Mouse (Mus musculus) spleen, adult 2 months (tissue): ENCODE results near the gene Castor1. TPM values are rescaled to one million over a fixed set of nuclear protein-coding genes. Genes with fewer than 3 reads are reported as not detected.

Source experiments
- DNase-seq, 2 experiments: peaks; one replicate each; pipeline versions ENCODE4 v3.0.0 to v3.0.0-alpha.2; 2012 to 2021; ENCODE audit warnings: low spot score in 2 of 2, low read depth in 1 of 2
- H3K27ac ChIP-seq: fragments of 200-500 bp; 2 replicates; pipeline ENCODE4 v1.5.1; 2012; ENCODE audit warnings: low read length, inconsistent platforms; ENCODE audit not compliant: insufficient read depth
- H3K27me3 ChIP-seq: fragments of 200-500 bp; 2 replicates; pipeline ENCODE4 v1.6.1; 2012; ENCODE audit warnings: mild to moderate bottlenecking, moderate library complexity, low read length, inconsistent platforms; ENCODE audit not compliant: control insufficient read depth, insufficient read depth
- H3K36me3 ChIP-seq: fragments of 200-500 bp; 2 replicates; pipeline ENCODE4 v1.6.1; 2012; ENCODE audit warnings: mild to moderate bottlenecking, low read length, inconsistent platforms; ENCODE audit not compliant: control insufficient read depth, insufficient read depth
- H3K4me1 ChIP-seq: fragments of 200-500 bp; 2 replicates; pipeline ENCODE4 v1.6.1; 2011; ENCODE audit warnings: inconsistent platforms; ENCODE audit not compliant: control insufficient read depth, insufficient read depth, insufficient read length
- H3K4me3 ChIP-seq: fragments of 200-500 bp; 2 replicates; pipeline ENCODE4 v1.5.1; 2011; ENCODE audit warnings: mild to moderate bottlenecking, inconsistent platforms; ENCODE audit not compliant: insufficient read depth, insufficient read length; ENCODE audit errors: extremely low read depth
- CTCF ChIP-seq: fragments of 200-500 bp; IDR thresholded peaks from 2 replicates; pipeline ENCODE4 v1.5.1; 2011; ENCODE audit warnings: mild to moderate bottlenecking, inconsistent platforms; ENCODE audit not compliant: insufficient read depth, insufficient read length, insufficient replicate concordance; ENCODE audit errors: extremely low read depth
- POLR2A ChIP-seq: fragments of 200-500 bp; IDR thresholded peaks from 2 replicates; pipeline ENCODE4 v1.6.1; 2011; ENCODE audit warnings: low read depth, low read length, inconsistent platforms
- WGBS: fragments of 180-500 bp; shearing (Covaris S2); methylation state at CpG from one replicate; pipeline ENCODE4 v1.1.7; 2018; 5-methylcytosine and 5-hydroxymethylcytosine counted together
- polyA plus RNA-seq: library from polyadenylated mRNA; depleted of rRNA; stranded (reverse); fragments of >200 nt; gene quantifications from 2 replicates; pipeline ENCODE4 v1.2.3, GENCODE M21; 2012

Gene Castor1
- polyA plus RNA-seq, 1 experiment = 9.9 TPM

DNA sequence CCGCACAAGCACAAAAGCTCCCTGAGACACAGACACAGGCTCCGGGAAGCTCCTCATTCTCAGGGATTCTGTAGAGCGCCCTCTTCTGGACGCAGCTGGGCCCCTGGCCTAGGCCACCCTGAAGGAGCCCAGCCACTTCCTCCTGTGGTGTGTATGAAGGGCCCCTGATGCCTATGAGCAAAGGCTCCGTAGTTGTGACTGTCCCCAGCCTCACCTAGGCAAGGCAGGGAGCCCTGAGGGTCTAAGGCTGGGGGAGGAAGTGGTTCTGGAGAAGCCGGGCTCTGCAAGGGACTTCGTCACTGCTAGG lies 43.1 kb downstream of the Castor1 start:
- Histone ChIP-seq H3K36me3 (no peaks in the 10 kb centered on the region), H3K4me1 (peaks cover 17% of the 10 kb centered on the region; the same call in 1 of the 2 replicates), H3K4me3 (no peak overlapping the region), H3K27me3 (no peaks in the 10 kb centered on the region), H3K27ac (no peak overlapping the region)
- peak in 1 of 2 experiments; percentile 51 for DNase-seq
- TF ChIP-seq CTCF (peak; percentile 61; the same call in 1 of the 2 replicates), POLR2A (no peak)
- WGBS = 16% methylated on average over 7 of the region's 7 CpGs

DNA sequence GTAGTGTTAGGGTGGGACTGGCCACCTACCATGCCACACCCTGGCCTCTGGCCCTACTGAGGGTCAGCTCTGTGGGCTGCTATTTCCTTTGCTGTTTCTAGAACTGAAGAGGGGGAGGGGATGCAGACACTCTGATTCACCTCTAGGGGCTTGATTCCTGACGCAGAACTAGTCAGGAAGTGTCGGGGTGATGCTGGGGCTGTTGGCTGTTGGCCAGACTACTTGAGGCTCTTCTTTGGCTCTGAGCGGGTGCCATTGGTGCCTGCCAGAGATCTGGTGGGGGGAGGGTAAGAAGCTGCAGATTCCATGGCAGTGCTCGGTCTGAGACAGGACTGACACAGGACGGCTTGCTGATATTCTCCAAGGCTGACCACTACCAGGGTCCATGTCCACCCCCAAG lies 43.9 kb downstream of the Castor1 start:
- no peak for TF ChIP-seq POLR2A
- TF ChIP-seq CTCF = no peak
- no peak for DNase-seq
- WGBS = 32% methylated on average over 5 of the region's 5 CpGs

DNA sequence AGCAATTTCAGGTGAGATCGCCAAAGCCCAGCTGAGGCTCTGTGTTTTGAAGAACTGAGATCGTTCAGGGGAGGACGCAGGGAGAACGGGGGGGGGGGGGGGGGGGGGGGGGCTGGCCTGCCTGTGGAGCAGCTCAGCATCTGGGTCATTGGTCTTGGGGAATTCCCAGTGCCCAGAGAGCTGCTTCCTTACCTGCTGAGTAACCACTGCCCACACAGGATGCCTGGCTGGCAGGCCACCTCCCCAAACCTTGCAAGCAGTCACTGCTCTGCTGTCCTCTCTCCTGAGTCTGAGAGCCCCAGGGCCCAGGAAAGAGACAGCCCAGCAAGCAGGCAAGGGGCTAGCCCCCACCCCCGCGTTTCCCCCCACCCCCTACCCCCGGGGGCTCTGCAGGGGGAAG lies 44.8 kb downstream of the Castor1 start:
- Histone ChIP-seq H3K4me1 (peaks cover 17% of the 10 kb centered on the region; the same call in 1 of the 2 replicates), H3K36me3 (no peaks in the 10 kb centered on the region), H3K27ac (no peak overlapping the region), H3K27me3 (peaks cover 8% of the 10 kb centered on the region), H3K4me3 (no peak overlapping the region)
- DNase-seq = no peak
- no peak for TF ChIP-seq CTCF
- TF ChIP-seq POLR2A = no peak
- 23% methylated on average over 5 of the region's 7 CpGs for WGBS

More for the DNA sequence above, 43.9 kb downstream of the Castor1 start:
- Histone ChIP-seq H3K27ac (no peak overlapping the region), H3K27me3 (peaks cover 6% of the 10 kb centered on the region), H3K4me3 (no peak overlapping the region), H3K4me1 (peaks cover 17% of the 10 kb centered on the region; the same call in 1 of the 2 replicates), H3K36me3 (no peaks in the 10 kb centered on the region)

DNA sequence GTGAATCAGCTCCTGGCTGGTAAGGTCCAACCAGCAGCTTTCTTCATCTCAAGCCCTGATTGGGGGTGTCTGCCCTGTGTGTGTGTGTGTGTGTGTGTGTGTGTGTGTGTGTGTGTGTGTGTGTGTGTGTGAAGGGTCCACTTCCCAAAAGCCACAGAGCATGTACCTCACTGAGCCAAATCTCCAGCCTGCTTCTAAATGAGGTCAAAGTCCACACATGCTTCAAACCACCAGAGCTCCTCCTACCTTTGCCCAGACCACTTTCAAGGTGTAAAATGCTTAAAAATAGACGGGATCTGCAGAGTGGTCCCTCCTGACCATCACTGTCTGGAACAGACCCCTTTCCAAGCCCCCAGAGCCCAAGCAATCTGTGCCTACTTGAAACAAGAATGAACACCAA lies 45.3 kb downstream of the Castor1 start:
- H3K36me3 ChIP-seq = no peaks in the 10 kb centered on the region
- WGBS = 65% methylated on average over 1 of the region's 1 CpGs
- no peak overlapping the region for H3K27ac ChIP-seq
- TF ChIP-seq CTCF (no peak), POLR2A (no peak)
- H3K4me3 ChIP-seq = no peak overlapping the region
- H3K4me1 ChIP-seq = peaks cover 17% of the 10 kb centered on the region; the same call in 1 of the 2 replicates
- DNase-seq = no peak
- peaks cover 8% of the 10 kb centered on the region for H3K27me3 ChIP-seq

DNA sequence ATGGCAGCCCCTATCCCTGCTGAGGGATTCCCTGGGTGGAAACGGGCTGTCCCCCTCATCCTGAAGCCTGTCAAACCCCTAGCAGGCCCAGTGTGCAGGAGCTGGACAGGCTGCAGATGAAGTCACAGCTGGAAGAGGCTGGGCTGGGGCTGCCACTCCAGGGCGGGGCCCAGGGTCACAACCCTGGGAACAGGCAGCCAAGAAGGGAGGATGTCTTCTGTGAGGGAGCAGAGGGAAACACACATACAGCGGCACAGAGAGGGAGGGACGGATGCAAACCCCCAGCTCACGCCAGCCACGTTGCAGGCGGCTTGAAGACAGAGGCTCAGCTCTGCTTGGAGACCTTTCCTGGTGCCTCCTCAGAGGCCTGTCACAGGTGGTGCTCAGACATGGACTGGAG lies 46.0 kb downstream of the Castor1 start:
- Histone ChIP-seq H3K27me3 (peaks cover 8% of the 10 kb centered on the region), H3K4me3 (no peak overlapping the region), H3K4me1 (peaks cover 17% of the 10 kb centered on the region; the same call in 1 of the 2 replicates), H3K27ac (no peak overlapping the region), H3K36me3 (no peaks in the 10 kb centered on the region)
- WGBS = 75% methylated on average over 7 of the region's 7 CpGs
- TF ChIP-seq CTCF (no peak), POLR2A (no peak)
- no peak for DNase-seq

DNA sequence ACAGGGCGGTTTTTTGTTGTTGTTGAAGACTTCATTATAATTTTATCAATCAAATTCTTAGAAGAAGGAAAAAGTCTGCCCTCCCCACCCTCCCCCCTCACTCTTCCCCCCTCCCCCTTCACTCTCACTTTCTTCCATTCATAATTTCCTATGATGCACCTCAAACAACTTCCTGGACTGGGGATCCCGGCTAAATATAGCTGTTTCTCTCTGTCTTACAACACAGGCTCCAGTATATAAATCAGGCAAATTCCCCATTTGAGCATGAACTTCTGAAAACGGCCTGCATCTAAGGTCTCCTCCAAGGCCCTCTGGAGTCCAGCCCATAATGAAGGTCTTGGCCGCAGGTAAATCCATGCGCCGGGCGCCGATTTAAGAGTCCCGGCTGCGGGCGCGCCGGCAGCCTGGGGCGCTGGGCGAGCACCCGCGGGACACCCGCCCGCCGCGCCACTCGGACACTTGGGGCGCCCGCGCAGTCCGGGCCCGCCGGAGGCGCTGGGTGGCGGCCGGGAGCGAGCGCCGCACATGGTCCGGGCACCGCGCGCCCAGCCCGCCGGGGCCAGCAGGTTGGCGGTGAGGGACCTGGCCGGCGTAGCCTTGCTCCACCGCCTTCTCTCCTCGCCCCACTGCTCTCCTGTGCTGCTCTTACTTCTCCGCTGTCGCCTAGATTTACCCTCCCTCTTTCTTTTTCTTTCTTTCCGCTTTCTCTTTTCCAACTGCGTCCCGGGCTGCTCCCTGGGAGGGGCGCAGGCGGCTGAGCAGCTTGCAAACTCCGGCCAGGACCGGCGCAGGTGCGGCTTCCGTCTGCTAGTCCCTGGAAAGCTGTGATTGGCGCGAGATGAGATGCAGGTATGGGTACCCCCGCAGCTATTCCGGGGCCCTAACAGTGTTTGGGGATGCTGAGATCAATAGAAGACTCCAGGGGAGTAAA lies 48.5 kb downstream of the Castor1 start:
- TF ChIP-seq POLR2A (no peak), CTCF (no peak)
- Histone ChIP-seq H3K36me3 (no peaks in the 10 kb centered on the region), H3K27ac (peak overlapping the region; percentile 24; the same call in 1 of the 2 replicates), H3K27me3 (peaks cover 8% of the 10 kb centered on the region), H3K4me1 (peaks cover 8% of the 10 kb centered on the region; the same call in 1 of the 2 replicates), H3K4me3 (peak overlapping the region; percentile 59)
- no peak for DNase-seq
- WGBS = under 1% methylated on average over 59 of the region's 61 CpGs

DNA sequence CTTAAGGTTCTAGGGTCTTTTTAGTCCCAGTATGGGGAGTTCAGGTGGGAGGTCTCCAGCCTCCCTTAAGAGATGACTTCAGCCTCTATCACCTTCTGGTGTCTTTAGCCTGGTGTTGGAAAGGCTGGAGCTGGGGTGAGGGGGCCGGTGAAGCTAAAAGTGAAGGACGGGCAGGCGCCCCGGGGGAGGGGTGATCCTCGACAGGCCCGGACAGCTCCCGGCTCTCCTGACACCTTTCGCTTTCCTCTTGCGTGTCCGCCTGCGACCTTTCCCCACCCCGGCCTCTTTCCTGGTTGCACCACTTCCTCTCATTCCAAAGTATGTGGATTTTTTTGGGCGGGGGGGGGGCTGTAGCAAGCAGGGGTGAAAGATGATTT lies 49.2 kb downstream of the Castor1 start:
- DNase-seq = no peak
- Histone ChIP-seq H3K27me3 (peaks cover 8% of the 10 kb centered on the region), H3K36me3 (no peaks in the 10 kb centered on the region), H3K4me3 (peak overlapping the region; percentile 59; the same call in 1 of the 2 replicates), H3K27ac (peak overlapping the region; percentile 24; the same call in 1 of the 2 replicates), H3K4me1 (peaks cover 4% of the 10 kb centered on the region; the same call in 1 of the 2 replicates)
- WGBS = 23% methylated on average over 13 of the region's 13 CpGs
- TF ChIP-seq CTCF (no peak), POLR2A (no peak)
